Mouse (Mus musculus): ENCODE measurements around the gene Kcnmb1. TPM values are rescaled to one million over a fixed set of nuclear protein-coding genes. Genes with fewer than 3 reads are reported as not detected.

Kcnmb1 gene
- polyA plus RNA-seq (2016; fragmentation: Nextera tagmentation; extraction: Ambion mirVana): 0.05 TPM in 1 of 2 replicates, not detected in the other

DNA sequence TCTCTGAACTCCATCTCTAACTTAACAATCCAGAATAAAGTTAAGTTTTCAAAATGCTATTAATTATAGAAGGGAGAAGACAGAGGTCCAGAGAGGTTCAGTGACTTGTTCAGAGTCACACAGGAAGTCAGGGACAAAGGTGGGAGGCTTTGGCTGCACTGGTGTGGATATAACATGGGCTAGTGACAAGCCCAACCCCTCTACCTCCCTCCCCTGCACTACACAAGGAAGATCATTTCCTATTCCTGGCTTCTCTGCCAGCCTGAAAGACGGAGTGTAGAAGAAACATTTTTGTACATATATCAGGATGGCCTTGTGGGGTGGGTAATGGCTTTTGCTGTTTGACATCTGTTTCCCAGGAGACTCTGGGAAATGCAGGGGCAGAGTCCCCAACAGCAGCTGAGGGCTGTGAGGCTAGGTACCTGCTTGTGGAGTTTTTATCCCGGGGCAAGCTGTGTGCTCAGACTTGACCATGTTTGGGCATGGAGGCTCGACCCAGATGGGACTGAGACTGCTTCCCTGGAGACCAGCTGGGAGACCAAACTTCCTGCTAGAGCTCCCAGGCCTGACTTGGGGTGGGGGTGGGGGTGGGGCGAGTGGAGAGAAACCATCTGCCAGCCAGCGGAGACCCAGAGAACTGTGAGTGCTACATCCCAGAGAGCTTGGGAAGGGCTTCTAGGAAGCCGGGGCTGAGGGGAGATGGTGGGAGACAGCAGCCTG is at the start of gene Kcnmb1:
Gene Kcnmb1, plus strand, starts transcription at position 326 of the 720 bp plus-strand sequence.
- whole genome bisulfite sequencing: 60% methylated on average over 6 of the region's 6 CpGs
- Histone ChIP-seq H3K4me3 (no peak within 1 kb of the TSS), H3K36me3 (no peaks in the 10 kb centered on the region), H3K4me2 (replicated peaks) (no peak within 1 kb of the TSS), H3K27me3 (no peaks in the 10 kb centered on the region), H3K9ac (replicated peaks) (no peak within 1 kb of the TSS), H3K4me1 (peaks cover 6% of the 10 kb centered on the region; the same call in 1 of the 2 replicates), H3K9me3 (no peaks in the 10 kb centered on the region), H3K27ac (replicated peaks) (no peak within 1 kb of the TSS)
- 0 out of 2 replicates have a peak, but pooled peaks have one; percentile 16 for ATAC-seq (ENCODE audit: low FRiP score, low read depth)

- Histone ChIP-seq H3K27ac (replicated peaks) (no peak overlapping the region), H3K4me3 (no peak overlapping the region), H3K36me3 (no peaks in the 10 kb centered on the region), H3K9me3 (no peaks in the 10 kb centered on the region), H3K27me3 (peaks cover 8% of the 10 kb centered on the region), H3K4me1 (peaks cover 13% of the 10 kb centered on the region; the same call in 1 of the 2 replicates), H3K4me2 (replicated peaks) (no peak overlapping the region), H3K9ac (replicated peaks) (no peak overlapping the region)
- no peak for ATAC-seq (ENCODE audit: low FRiP score, low read depth)
- 90% methylated on average over 7 of the region's 7 CpGs for WGBS
These were observed 49.8 kb upstream of the Kcnmb1 start for GRCm38 (mm10) chr11:33913061-33913460.

DNA sequence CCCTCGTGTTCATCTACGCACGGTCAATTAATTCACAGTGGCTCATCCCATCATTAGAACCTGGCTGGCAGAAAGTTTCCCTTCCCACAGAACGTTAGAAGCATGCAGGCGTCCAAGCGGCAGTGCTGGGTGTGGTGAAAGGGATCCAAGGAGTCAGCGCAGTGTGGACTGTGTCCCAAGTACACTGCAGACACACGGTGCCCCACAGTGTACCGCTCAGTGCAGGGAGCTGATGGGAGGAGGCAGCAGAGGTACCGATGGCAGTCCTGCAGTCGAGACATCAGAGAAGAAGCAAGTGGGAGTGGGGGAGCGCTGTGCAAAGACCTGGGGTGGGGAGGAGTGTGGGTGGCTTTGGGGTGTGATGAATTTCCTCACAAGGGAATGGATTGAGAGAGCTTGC is 48.6 kb upstream of the Kcnmb1 start:
- Histone ChIP-seq H3K4me1 (peaks cover 13% of the 10 kb centered on the region; the same call in 1 of the 2 replicates), H3K9ac (replicated peaks) (no peak overlapping the region), H3K4me3 (no peak overlapping the region), H3K4me2 (replicated peaks) (no peak overlapping the region), H3K27me3 (peaks cover 8% of the 10 kb centered on the region), H3K9me3 (no peaks in the 10 kb centered on the region), H3K36me3 (no peaks in the 10 kb centered on the region), H3K27ac (replicated peaks) (no peak overlapping the region)
- no peak for ATAC-seq (ENCODE audit: low FRiP score, low read depth)
- 81% methylated on average over 12 of the region's 12 CpGs for WGBS

DNA sequence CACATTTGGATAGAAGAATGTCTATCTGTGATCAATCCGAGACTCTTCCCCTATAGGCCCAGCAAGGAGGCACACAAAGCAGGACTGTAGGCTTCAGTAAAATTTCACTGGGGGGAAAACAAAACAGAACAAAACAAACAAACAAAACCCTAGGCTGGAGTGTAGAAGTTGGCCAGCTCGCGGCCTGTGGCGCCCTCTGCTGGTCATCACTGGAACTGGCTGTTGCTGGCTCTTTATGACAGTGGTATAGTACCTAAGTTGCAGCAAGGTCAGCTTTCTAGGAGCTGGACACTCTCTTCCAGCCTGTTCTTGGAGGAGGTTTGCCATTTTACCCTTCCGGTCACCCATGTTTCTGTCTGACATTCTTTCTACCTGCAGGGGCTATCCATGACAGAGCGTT is 45.2 kb upstream of the Kcnmb1 start:
- Histone ChIP-seq H3K36me3 (no peaks in the 10 kb centered on the region), H3K4me3 (no peak overlapping the region), H3K4me2 (replicated peaks) (no peak overlapping the region), H3K4me1 (0 out of 2 replicates have a peak, but pooled peaks cover under 1% of the 10 kb centered on the region), H3K27ac (replicated peaks) (no peak overlapping the region), H3K9ac (replicated peaks) (no peak overlapping the region), H3K27me3 (peaks cover 4% of the 10 kb centered on the region; the same call in 1 of the 2 replicates), H3K9me3 (no peaks in the 10 kb centered on the region)
- peak; percentile 47; the same call in 1 of the 2 replicates for ATAC-seq (ENCODE audit: low FRiP score, low read depth)
- 25% methylated on average over 6 of the region's 6 CpGs for WGBS

DNA sequence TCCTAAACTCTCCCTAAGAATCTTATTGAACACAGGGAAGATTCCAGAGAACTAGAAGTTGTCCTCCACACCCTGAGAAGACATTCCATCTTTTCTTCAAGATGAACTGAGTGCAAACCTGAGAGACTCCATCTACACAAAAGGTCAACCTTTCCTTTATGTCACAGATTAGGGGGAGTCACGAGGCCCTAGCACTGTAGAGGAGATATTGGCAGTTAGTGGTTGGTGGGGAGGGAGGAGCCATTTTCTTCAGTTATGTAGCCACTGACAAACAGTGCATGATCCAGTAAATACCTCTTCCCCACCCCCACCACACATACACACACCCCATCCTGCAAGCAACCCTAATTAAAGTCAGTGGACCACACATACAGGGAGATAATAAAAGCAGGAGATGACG is 44.4 kb upstream of the Kcnmb1 start:
- 40% methylated on average over 2 of the region's 2 CpGs for WGBS

DNA sequence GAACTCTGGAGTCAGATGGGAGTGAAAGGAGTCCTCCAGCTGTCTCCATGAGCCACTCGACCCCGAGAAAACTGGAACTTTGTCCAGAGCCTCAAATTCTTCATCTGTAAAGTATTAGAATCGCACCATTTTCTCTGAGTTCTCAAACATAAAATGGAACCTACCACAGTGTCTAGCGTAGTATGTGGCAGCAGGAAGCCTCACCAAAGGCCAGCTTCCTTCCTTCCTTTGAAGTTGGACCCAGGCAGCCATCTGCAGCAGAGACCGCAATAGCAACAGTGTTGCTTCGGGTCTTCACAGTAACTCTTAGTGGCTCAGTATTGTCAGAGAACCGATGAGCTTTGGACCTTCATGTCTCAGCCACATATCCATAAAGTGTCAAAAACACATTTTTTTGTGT is 43.0 kb upstream of the Kcnmb1 start:
- Histone ChIP-seq H3K27ac (replicated peaks) (no peak overlapping the region), H3K4me2 (replicated peaks) (no peak overlapping the region), H3K9me3 (no peaks in the 10 kb centered on the region), H3K36me3 (no peaks in the 10 kb centered on the region), H3K4me1 (no peaks in the 10 kb centered on the region), H3K9ac (replicated peaks) (no peak overlapping the region), H3K4me3 (no peak overlapping the region), H3K27me3 (peaks cover 1% of the 10 kb centered on the region; the same call in 1 of the 2 replicates)
- WGBS: 80% methylated on average over 7 of the region's 7 CpGs
- no peak for ATAC-seq (ENCODE audit: low FRiP score, low read depth)

More for the DNA sequence above, 44.4 kb upstream of the Kcnmb1 start:
- Histone ChIP-seq H3K27me3 (peaks cover 4% of the 10 kb centered on the region; the same call in 1 of the 2 replicates), H3K4me3 (no peak overlapping the region), H3K4me1 (no peaks in the 10 kb centered on the region), H3K27ac (replicated peaks) (no peak overlapping the region), H3K9ac (replicated peaks) (no peak overlapping the region), H3K4me2 (replicated peaks) (no peak overlapping the region), H3K9me3 (no peaks in the 10 kb centered on the region), H3K36me3 (no peaks in the 10 kb centered on the region)
- ATAC-seq (ENCODE audit: low FRiP score, low read depth): no peak

DNA sequence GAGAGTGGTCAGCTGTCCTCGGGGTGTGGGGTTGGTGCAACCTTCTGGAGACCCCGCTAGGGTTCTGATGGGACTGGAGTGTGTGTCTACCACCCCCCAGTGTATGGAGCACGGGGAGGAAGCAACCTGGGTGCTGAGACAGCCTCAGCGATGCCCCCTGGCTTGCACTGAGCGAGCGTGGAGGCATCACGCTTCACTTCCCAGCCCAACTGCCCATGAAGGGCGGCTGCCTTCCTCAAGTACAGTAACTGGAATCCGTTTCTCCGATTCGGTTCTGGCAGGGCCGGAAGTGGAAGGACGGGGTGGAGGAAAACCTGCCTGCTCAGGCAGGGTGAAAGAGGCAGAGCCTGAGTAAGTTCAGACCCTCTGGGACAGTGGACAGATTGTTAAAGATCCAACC is 41.4 kb upstream of the Kcnmb1 start:
- 0 out of 2 replicates have a peak, but pooled peaks cover 4% of the 10 kb centered on the region for H3K27me3 ChIP-seq
- H3K4me3 ChIP-seq: no peak overlapping the region
- H3K27ac ChIP-seq (replicated peaks): no peak overlapping the region
- H3K4me1 ChIP-seq: 0 out of 2 replicates have a peak, but pooled peaks cover 2% of the 10 kb centered on the region
- WGBS: 72% methylated on average over 13 of the region's 13 CpGs
- H3K36me3 ChIP-seq: no peaks in the 10 kb centered on the region
- no peak for ATAC-seq (ENCODE audit: low FRiP score, low read depth)
- H3K9me3 ChIP-seq: no peaks in the 10 kb centered on the region
- no peak overlapping the region for H3K9ac ChIP-seq (replicated peaks)
- no peak overlapping the region for H3K4me2 ChIP-seq (replicated peaks)

DNA sequence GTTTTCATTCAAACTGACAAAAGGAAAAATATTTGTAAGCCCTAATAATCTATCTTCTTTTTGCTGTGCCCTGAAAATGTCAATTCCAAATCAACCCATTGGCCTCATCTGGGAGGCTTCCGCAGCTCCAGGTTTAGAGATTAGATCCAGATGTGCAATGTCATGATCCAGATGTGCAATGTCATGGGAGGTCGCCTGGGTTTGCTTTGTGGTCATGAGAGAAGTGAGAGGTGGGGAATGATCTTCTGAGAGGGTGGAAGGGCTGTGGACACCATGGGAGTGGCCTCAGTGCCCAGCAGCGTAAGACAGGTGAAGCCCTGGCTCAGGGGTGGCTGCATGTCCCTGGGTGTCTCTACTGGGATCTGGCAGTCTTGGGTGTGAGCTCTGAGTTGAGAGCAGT is 39.8 kb upstream of the Kcnmb1 start:
- ATAC-seq (ENCODE audit: low FRiP score, low read depth): no peak
- 74% methylated on average over 3 of the region's 3 CpGs for WGBS
- no peak overlapping the region for H3K4me2 ChIP-seq (replicated peaks)
- H3K4me1 ChIP-seq: 0 out of 2 replicates have a peak, but pooled peaks cover 2% of the 10 kb centered on the region
- H3K27me3 ChIP-seq: 0 out of 2 replicates have a peak, but pooled peaks cover 10% of the 10 kb centered on the region
- H3K9me3 ChIP-seq: no peaks in the 10 kb centered on the region
- no peak overlapping the region for H3K4me3 ChIP-seq
- H3K9ac ChIP-seq (replicated peaks): no peak overlapping the region
- no peak overlapping the region for H3K27ac ChIP-seq (replicated peaks)
- H3K36me3 ChIP-seq: no peaks in the 10 kb centered on the region

DNA sequence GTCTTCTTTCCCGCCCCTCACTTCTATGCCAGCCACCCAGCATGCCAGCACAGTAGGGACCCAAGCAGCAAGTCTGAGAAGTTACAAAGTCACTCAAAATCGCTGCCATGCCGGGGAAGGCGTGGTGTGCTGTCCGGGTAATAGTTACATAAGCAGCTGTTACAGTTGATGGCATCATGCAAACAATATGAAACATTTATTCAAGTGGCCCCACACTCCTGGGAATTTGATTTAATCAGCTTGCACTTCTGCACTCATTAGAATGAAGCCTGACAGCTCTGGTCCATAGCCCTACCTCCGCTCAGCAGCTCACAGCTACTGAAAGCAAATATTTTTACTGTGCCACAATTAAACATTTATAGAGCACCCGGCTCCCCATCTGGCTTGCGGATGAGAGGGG is 37.0 kb upstream of the Kcnmb1 start:
- H3K4me1 ChIP-seq: 0 out of 2 replicates have a peak, but pooled peaks cover 2% of the 10 kb centered on the region
- no peaks in the 10 kb centered on the region for H3K36me3 ChIP-seq
- WGBS: 74% methylated on average over 8 of the region's 8 CpGs
- H3K27me3 ChIP-seq: 0 out of 2 replicates have a peak, but pooled peaks cover 10% of the 10 kb centered on the region
- H3K9ac ChIP-seq (replicated peaks): no peak overlapping the region
- H3K27ac ChIP-seq (replicated peaks): no peak overlapping the region
- no peaks in the 10 kb centered on the region for H3K9me3 ChIP-seq
- no peak overlapping the region for H3K4me3 ChIP-seq
- no peak overlapping the region for H3K4me2 ChIP-seq (replicated peaks)
- no peak for ATAC-seq (ENCODE audit: low FRiP score, low read depth)

DNA sequence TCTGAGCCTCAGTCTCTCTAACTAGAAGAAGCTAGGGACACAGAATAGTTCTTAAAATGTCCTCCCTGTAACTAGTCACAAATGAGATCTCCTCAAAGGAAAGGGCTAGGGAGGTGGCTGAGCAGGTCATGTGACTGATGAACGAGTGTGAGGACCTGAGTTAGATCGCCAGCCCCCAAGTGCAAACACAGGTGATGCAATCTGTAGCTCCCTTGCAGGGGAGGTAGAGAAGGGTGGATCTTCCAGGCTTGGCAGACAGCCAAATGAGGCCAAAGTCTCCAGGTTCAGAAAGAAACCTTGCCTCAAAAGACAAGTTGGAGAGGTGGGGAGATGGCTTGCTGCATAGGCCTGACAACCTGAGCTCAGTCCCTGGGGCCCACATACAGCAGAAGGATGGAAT is 36.3 kb upstream of the Kcnmb1 start:
- Histone ChIP-seq H3K9ac (replicated peaks) (no peak overlapping the region), H3K4me3 (no peak overlapping the region), H3K36me3 (no peaks in the 10 kb centered on the region), H3K4me1 (0 out of 2 replicates have a peak, but pooled peaks cover 2% of the 10 kb centered on the region), H3K27me3 (0 out of 2 replicates have a peak, but pooled peaks cover 10% of the 10 kb centered on the region), H3K27ac (replicated peaks) (no peak overlapping the region), H3K4me2 (replicated peaks) (no peak overlapping the region), H3K9me3 (no peaks in the 10 kb centered on the region)
- ATAC-seq (ENCODE audit: low FRiP score, low read depth): no peak
- 75% methylated on average over 2 of the region's 2 CpGs for WGBS

DNA sequence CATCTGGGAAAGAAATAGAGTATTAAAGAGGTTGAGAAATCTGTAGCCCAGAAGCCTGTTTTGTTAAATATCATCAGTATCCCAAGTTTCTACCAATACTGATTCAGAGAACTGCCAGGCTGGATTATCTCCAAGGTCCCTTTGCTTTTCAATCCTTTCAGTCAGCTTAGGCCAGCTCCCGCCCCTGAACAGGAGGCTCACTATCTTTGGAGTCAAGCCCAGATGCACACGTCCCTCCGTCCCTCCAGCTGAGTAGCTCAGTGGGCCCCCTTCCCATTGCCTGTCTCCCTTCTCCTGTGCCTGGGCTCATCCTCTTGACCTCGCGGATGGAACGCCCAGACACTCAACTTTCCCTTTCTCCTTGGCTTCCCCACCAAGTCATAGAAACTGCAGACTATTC is 35.5 kb upstream of the Kcnmb1 start:
- no peak overlapping the region for H3K9ac ChIP-seq (replicated peaks)
- H3K4me1 ChIP-seq: 0 out of 2 replicates have a peak, but pooled peaks cover 2% of the 10 kb centered on the region
- no peaks in the 10 kb centered on the region for H3K36me3 ChIP-seq
- ATAC-seq (ENCODE audit: low FRiP score, low read depth): no peak
- H3K4me2 ChIP-seq (replicated peaks): no peak overlapping the region
- no peak overlapping the region for H3K4me3 ChIP-seq
- 0 out of 2 replicates have a peak, but pooled peaks cover 10% of the 10 kb centered on the region for H3K27me3 ChIP-seq
- WGBS: 57% methylated on average over 6 of the region's 6 CpGs
- no peak overlapping the region for H3K27ac ChIP-seq (replicated peaks)
- H3K9me3 ChIP-seq: no peaks in the 10 kb centered on the region

DNA sequence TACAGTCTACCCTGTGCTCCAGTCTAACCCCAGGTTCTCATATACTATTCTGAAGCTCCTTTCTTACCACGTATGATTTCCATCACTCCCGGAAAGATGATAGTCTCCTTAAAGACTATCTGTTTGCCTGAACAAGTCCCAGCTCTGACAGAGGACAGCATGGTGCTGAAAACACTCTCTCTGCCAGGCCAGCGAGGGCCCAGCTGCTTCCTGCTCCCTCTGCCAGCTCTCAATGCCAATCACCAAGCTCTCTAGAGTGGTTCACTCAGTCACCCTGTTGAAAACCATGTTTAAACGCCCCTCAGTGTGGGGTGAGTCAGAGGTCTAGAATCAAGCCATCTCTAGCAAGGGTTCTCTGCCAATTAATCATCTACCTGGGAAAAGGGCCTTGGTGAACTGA is 35.0 kb upstream of the Kcnmb1 start:
- Histone ChIP-seq H3K36me3 (no peaks in the 10 kb centered on the region), H3K9ac (replicated peaks) (no peak overlapping the region), H3K27ac (replicated peaks) (no peak overlapping the region), H3K27me3 (0 out of 2 replicates have a peak, but pooled peaks cover 10% of the 10 kb centered on the region), H3K4me1 (0 out of 2 replicates have a peak, but pooled peaks cover 2% of the 10 kb centered on the region), H3K9me3 (no peaks in the 10 kb centered on the region), H3K4me2 (replicated peaks) (no peak overlapping the region), H3K4me3 (no peak overlapping the region)
- WGBS: 83% methylated on average over 4 of the region's 4 CpGs
- no peak for ATAC-seq (ENCODE audit: low FRiP score, low read depth)
